Mouse (Mus musculus) urinary bladder, postnatal 4 days (tissue): ENCODE measurements around the gene Cox8b.
"Not testable (repeated sequence)": the region's sequence is repeated elsewhere in the genome, so short reads cannot be mapped to it uniquely, and the experiment has no call there.

Source experiments
- DNase-seq, 2 experiments: peaks; one replicate each; pipeline ENCODE4 v3.0.0; 2021 to 2022; ENCODE audit warnings: low spot score in 2 of 2

The Cox8b gene

GRCm38 (mm10) chr7:140914031-140914690 lies 13.9 kb upstream of the Cox8b start:
- DNase-seq = no peak

- no peak for DNase-seq
Observed at GRCm38 (mm10) chr7:140912846-140913482, 12.7 kb upstream of the Cox8b start.

GRCm38 (mm10) chr7:140912293-140912692 lies 12.0 kb upstream of the Cox8b start:
- DNase-seq = no peak

GRCm38 (mm10) chr7:140908634-140909107 lies 8.4 kb upstream of the Cox8b start:
- DNase-seq = peak; percentile 64 to 83

- no peak for DNase-seq
Observed at GRCm38 (mm10) chr7:140908181-140908580, 7.9 kb upstream of the Cox8b start.

GRCm38 (mm10) chr7:140907697-140908096 lies 7.5 kb upstream of the Cox8b start:
- DNase-seq = no peak

- no peak for DNase-seq
Observed at GRCm38 (mm10) chr7:140907131-140907530, 6.9 kb upstream of the Cox8b start.

GRCm38 (mm10) chr7:140905642-140906081 lies 5.4 kb upstream of the Cox8b start:
- DNase-seq = no peak

- DNase-seq = peak; percentile 66 to 85
Observed at GRCm38 (mm10) chr7:140903212-140903611, 3.0 kb upstream of the Cox8b start.

GRCm38 (mm10) chr7:140902036-140902875 lies 2.0 kb upstream of the Cox8b start:
- no peak for DNase-seq

GRCm38 (mm10) chr7:140899121-140899520 lies 1.1 kb downstream of the Cox8b start:
- no peak for DNase-seq

GRCm38 (mm10) chr7:140897863-140898262 lies 2.4 kb downstream of the Cox8b start:
- DNase-seq = no peak

GRCm38 (mm10) chr7:140894611-140895010 lies 5.6 kb downstream of the Cox8b start:
- DNase-seq = no peak

- no peak for DNase-seq
Observed at GRCm38 (mm10) chr7:140894031-140894430, 6.2 kb downstream of the Cox8b start.

GRCm38 (mm10) chr7:140890636-140891035 lies 9.6 kb downstream of the Cox8b start:
- DNase-seq = not testable (repeated sequence)

- DNase-seq = no peak
Observed at GRCm38 (mm10) chr7:140882469-140882803, 17.8 kb downstream of the Cox8b start.

GRCm38 (mm10) chr7:140881696-140882468 lies 18.4 kb downstream of the Cox8b start, which contains the start of the genes Psmd13 and Sirt3:
Gene Psmd13, plus strand, starts transcription at chr7:140881968.
Gene Sirt3, minus strand, starts transcription at chr7:140882309.
- peak; percentile 87 to 95 for DNase-seq

GRCm38 (mm10) chr7:140880865-140881515 lies 19.3 kb downstream of the Cox8b start:
- no peak for DNase-seq

GRCm38 (mm10) chr7:140880419-140880818 lies 19.8 kb downstream of the Cox8b start:
- no peak for DNase-seq

- no peak for DNase-seq
Observed at GRCm38 (mm10) chr7:140879355-140879754, 20.9 kb downstream of the Cox8b start.

- no peak for DNase-seq
Observed at GRCm38 (mm10) chr7:140877364-140877763, 22.9 kb downstream of the Cox8b start.
